Mouse (Mus musculus): ENCODE data around the gene Nectin1. TPM values are rescaled to one million over a fixed set of nuclear protein-coding genes. Genes with fewer than 3 reads are reported as not detected.

Gene Nectin1
- 5.2 TPM for polyA plus RNA-seq (2014; fragmentation: Illumina TruSeq; extraction: RNeasy Lipid Tissue Mini Kit (QIAGEN cat#74804); ENCODE audit: low read depth, low replicate concordance)

DNA sequence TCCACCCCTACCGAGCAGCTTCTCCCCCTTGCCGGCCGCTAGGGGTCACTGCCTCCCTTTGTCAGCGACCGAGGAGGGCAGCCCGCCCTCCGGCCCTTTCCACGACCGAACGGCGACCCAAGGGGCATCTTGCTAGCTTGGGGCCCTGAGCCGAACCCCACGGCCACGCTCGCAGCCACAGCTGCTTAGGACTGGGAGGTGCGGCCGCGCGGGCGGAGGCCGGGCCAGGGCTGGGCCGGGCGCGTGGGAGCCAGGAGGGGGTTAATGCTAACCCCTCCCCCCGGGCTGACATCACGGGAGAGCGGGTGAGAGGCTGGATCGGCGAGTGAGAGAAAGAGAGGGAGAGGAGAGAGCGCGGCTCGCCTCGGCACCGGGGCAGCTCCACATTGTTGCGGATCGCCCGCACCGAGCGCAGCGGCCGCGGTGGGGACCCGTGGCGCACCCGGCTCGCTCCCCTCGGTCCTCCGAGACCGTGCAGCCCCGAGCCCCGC, at the start of gene Nectin1:
Nectin1 (plus strand) TSS at position 338 of the 491 bp plus-strand sequence.

